Mouse (Mus musculus) kidney, postnatal 10 days (tissue): ENCODE measurements around the gene Rnf181.
A peak's percentile ranks its signal among the peaks of the same experiment; 100 is the strongest.

Source experiments
- DNase-seq: peaks from one replicate; pipeline ENCODE4 v3.0.0; 2021; ENCODE audit warnings: mixed read lengths

The Rnf181 gene

GRCm38 (mm10) chr6:72366844-72367443, at the start of gene Rnf181:
TSS of gene Rnf181 (minus strand) at chr6:72366956.
- no peak for DNase-seq

DNA sequence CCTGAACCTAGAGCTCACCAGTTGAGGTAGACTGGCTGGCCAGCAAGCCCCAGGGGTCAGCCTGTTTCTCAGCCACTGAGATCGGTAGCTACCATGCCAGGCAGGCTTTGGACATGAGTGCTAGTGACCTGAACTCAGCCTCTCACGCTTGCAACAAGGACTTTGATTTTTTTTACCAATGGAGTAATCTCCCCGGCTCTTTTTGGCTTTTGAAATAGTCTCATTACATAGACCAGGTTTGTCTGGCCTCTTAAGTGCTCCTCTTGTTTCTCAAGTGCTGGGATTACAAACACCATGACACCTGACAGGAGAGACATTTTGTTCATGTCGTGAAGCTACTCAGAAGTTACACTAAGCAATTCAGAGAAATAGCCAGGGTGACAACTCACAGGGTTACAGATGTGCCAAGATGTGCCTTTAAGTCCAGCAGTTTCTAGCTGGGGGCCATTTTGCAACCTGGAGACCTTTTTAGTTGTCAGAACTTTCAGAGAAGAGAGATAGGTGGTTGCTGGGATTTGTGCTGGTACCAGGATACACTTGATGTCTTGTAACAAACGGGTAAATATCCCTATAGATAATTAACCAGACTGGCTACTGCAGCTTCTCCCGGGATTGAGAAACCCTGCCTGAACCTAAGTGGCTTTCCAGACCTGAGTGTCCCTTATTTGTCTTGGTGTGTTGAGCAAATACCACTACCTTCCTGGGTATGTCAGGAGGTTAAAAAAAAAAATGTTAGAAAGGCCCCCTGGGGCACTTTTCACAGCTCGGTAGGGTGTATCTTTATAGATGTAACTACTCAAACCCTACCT, 49.4 kb upstream of the Rnf181 start:
- DNase-seq: no peak

GRCm38 (mm10) chr6:72415181-72415580, 48.4 kb upstream of the Rnf181 start:
- no peak for DNase-seq

DNA sequence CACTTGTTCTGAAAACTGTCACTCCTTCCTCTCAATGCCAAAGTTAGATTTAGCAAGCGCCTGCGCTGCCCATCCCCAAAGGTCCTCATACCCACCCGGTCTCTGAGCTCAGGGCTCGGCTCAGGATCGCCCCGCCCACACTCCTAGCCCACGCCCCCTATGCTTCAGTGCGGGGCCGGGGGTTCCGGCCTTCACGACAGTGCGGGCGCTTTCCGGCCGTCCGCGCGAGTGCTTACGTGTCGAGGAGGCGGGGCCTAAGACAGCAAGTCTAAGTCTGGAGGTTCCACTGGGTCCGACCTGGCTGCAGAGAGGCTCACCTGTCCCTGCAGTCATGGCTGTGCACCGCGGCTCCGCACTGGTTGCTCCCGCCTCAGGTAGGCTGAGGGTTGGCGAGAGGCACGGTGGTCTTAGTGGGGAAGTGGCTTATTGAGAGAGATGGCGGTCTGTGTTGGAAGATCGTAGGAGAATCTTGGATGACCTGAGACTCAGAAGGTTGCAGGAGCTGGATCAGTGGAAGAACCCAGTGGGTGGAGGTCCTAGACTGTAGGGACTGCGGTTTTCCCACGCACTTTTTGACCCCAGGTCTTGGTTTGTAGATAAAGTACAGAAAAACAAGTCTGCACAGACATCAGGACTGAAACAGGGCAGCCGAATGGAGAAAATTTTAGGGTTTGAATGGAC, 47.5 kb upstream of the Rnf181 start, which contains the start of gene Ggcx:
Ggcx (plus strand) TSS at position 233 of the 681 bp plus-strand sequence.
- peak; percentile 98 for DNase-seq

DNA sequence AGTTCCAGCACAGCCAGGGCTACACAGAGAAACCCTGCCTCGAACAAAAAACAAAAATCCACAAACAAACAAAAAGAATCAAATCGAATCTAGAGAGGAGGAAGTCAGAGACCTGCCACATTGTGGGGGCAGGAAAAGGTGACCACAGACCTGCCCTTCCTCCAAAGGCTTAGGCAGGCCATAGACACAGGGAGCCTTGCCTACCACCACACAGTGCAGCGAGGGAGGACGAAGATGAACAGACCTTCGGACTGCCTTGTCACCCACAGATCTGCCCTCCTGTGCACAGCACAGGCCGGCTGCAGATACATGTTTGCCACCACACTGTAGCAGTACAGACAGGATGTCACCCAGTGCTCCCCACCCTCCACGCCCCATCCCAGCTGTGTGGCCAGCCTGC, 43.8 kb upstream of the Rnf181 start:
- no peak for DNase-seq

GRCm38 (mm10) chr6:72410003-72410402, 43.2 kb upstream of the Rnf181 start:
- no peak for DNase-seq

DNA sequence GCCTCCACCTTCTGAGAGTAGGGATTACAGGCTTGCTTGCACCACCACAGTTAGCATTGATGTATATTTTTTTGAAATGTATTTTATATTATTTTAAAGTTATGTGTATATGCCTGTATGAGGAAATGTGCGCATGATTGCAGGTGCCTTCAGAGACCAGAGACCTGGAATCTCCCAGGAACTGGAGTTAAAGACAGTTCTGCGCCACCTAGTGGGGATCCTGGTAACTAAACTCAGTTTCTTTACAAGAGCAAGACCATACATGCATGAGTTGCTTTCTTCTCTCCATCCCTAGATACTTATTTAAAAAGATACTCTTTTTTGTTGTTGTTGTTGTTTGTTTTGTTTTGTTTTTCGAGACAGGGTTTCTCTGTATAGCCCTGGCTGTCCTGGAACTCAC, 42.8 kb upstream of the Rnf181 start:
- DNase-seq: peak; percentile 86

DNA sequence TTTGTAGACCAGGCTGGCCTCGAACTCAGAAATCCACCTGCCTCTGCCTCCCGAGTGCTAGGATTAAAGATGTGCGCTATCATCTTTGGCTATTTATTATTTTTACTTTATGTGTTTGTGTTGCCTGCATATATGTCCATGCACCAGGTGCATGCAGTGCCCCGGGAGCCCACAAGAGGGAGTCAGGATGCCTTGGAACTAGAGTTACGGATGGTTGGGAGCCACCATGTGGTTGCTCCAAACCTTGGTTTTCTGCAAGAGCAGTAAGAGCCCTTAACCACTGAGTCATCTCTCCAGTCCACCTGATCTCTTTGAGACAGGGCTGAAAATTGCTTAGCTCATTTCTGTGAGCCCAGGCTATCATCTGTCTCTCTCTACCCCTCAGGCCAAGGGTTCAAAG, 40.4 kb upstream of the Rnf181 start:
- peak; percentile 92 for DNase-seq

DNA sequence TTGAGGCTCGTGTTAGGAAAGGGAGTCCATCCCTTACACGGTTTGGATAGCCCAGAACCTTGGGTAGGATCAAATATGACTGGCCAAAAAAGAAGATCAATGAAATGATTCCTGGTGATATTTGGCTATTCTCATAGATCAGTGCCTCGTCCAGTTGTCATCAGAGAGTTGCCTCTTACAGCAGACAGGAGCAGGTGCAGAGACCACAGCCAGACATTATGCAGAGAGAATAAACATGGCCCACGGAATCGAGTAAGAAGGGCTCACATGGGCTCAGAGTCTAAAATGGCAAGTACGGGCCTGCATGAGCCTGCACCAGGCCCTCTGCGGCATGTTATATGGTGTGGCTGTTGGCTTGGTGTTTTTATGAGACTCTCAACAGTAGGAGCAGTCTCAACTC, 38.6 kb upstream of the Rnf181 start:
- DNase-seq: no peak

- DNase-seq: peak; percentile 88
Observed at GRCm38 (mm10) chr6:72401875-72402274, 35.1 kb upstream of the Rnf181 start.

GRCm38 (mm10) chr6:72399967-72400366, 33.2 kb upstream of the Rnf181 start:
- no peak for DNase-seq

DNA sequence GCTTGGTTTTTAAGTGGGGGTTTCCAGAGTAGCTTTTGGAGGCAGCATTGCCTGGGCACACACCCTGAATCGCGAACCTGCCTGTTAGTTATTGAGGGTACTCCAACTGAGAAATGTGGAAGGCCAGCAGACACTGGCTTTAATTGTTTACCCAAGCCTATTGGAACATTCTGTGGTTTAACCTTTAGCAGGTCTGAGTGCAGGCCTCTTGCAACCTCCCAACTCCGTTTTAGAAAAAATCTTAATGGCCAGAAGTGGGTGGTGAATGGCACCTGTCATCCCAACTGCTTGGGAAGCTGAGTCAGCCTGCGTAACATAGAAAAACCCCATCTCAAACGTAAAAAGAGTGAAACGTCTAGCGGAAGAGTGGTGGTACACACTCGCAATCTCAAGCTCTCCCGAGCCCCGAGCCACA, 30.1 kb upstream of the Rnf181 start:
- DNase-seq: no peak

GRCm38 (mm10) chr6:72392341-72392740, 25.6 kb upstream of the Rnf181 start:
- no peak for DNase-seq

- DNase-seq: peak; percentile 95
Observed at GRCm38 (mm10) chr6:72390795-72391521, 24.2 kb upstream of the Rnf181 start.

DNA sequence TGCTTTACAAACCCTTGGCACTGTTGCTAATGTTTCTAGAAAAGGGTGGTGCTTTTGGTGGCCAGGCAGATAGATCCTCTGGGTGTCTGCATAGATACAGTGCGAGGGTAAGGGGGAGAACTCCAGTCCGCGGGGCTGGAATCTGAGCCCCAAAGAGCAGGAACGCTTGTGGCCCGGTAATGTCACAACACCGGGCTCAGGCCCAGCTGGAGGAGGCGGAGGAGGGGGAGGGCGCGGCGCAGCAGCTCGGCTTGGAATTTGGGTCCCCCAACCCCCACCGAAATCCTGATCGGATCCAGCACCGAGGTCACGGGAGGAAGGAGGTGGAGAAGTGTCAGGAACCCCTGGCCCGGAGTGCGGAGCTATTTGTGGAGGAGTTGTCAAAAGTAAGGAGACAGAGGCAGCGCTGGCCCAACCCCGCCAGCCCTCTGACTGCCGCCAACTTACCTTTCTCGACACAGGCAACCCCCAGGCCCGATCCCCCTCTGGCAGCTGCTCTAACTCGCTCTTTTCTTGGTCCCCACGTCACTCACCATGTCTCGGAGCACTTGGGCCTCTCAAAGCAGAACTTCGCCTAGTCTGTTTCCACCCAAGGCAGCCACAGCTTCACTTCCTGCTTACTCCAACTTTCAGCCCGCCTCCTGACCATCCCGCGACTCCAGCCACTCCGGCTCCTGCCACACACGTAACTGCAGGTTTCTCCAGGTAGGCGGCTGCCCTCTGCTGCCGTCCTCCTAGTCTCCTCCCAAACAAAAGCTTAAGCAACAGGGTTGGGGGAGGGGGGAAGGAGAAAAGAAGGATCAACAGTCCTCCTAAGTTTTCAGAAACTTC, 23.4 kb upstream of the Rnf181 start, which contains the start of gene Vamp8:
Vamp8 (minus strand) TSS at position 763 of the 831 bp plus-strand sequence.
- peak; percentile 93 for DNase-seq

DNA sequence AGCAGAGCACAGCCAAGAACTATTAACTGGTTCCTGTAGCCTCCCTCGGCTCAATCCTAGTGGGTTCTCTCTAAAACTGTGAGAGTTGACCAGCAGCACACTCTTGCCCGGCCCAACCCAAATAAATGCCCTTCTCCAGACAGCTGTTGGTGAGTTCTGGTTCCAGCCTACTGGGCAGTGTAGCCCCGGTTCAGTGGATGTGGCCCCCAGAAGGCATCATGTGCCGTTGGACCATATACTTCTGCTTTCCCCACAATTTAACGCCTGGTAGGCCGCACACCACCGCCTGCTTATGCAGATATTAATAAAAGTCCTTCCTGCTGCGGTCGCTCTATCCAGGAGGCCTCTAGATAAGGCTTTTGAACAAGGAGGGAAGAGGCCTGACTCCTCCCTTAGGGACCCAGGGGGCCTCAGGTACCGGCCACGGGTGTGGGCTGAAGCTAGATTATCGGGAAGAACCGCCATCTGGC, 22.8 kb upstream of the Rnf181 start:
- peak; percentile 60 for DNase-seq

GRCm38 (mm10) chr6:72388791-72389329, 22.1 kb upstream of the Rnf181 start:
- no peak for DNase-seq

DNA sequence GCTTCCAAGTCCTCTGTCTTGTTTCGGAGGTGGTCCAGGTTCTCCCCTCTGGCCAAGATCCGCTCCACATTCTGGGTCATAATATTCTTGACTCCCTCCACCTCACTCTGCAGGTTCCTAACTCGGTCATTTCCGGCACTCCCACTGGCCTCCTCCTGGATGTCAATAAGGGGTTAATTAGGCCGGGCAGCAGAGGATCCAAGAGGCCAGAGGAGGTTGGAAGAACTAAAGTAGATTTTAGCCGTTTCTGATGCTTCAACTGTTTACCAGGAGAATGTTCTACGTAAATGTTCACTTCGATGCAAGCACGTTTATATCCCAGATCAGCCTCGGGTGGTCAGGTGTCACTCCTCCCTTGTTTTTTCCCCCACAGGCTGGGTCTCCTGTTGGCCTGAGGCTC, 21.5 kb upstream of the Rnf181 start:
- no peak for DNase-seq

DNA sequence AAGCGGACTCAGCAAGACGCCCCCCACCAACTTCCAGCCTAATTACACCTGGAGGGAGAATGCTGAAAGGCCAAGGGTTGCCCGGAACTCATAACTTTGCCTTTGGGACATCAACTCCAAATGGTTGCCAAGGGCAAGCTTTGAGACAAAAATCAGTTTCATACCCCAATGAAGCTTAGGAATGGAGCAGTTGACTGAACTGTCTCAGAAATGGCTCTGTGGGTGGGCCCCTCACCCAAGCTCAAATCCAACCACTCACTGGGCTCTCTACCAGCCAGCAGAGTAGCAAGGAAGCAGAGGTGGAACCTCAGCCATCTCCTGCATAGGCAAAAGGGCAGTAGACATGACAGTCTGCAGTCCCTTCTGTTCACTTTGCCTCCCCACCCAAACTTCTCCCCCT, 21.1 kb upstream of the Rnf181 start:
- DNase-seq: no peak

DNA sequence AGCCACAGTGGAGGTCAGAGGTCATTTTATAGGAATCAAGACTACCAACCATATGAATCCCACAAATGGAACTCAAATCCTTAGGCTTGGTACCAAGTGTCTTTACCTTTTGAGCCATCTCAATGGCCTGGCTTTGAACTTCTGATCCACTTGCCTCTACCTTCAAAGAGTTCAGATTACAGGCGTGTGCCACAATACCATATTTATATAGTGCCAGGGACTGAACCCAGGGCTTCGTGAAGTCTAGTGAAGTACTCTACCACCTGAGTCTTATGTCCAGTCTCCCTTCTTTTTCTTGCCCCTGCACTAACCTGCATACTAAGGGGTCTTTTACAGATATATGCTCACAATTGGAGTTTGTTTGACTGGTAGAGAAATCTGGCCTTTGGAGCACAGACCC, 19.8 kb upstream of the Rnf181 start:
- no peak for DNase-seq

DNA sequence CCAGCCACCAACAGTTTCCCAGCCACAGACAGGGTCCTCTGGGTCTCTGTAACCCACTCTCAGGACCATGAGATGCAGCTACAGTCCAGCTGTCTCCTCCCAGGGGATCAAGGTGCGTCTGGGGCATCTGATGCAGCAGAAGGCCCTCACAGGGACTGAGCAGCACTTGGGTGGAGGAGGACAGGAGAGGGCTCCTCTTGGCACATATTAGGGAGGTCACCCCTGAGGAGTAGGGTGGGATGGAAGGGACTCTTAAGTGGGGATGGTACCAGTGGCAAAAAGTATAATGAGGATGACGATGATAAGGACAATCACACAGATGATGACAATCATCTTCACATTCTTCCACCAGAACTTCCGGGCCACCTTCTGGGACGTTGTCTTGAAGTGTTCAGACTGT, 18.5 kb upstream of the Rnf181 start:
- DNase-seq: no peak

- no peak for DNase-seq
Observed at GRCm38 (mm10) chr6:72383952-72384351, 17.2 kb upstream of the Rnf181 start.
